Mouse (Mus musculus) spleen, adult 12 weeks (tissue): ENCODE results near the gene Zan.

Source experiments
- DNase-seq: peaks from one replicate; pipeline ENCODE4 v3.0.0; 2022; ENCODE audit warnings: low spot score

Zan gene

GRCm38 (mm10) chr5:137414253-137414652 lies 62.6 kb downstream of the Zan start:
- DNase-seq, result no peak

GRCm38 (mm10) chr5:137411235-137411634 lies 65.6 kb downstream of the Zan start:
- DNase-seq, result no peak

- DNase-seq, result no peak
Observed at GRCm38 (mm10) chr5:137410549-137410948, 66.3 kb downstream of the Zan start.

GRCm38 (mm10) chr5:137410066-137410465 lies 66.8 kb downstream of the Zan start:
- DNase-seq, result no peak

GRCm38 (mm10) chr5:137409451-137409850 lies 67.4 kb downstream of the Zan start:
- no peak for DNase-seq

- no peak for DNase-seq
Observed at GRCm38 (mm10) chr5:137404081-137404480, 72.8 kb downstream of the Zan start.

- DNase-seq, result no peak
Observed at GRCm38 (mm10) chr5:137394456-137394855, 82.4 kb downstream of the Zan start.

- no peak for DNase-seq
Observed at GRCm38 (mm10) chr5:137391641-137392040, 85.2 kb downstream of the Zan start.

GRCm38 (mm10) chr5:137386712-137387111 lies 90.2 kb downstream of the Zan start:
- no peak for DNase-seq

GRCm38 (mm10) chr5:137383441-137383840 lies 93.4 kb downstream of the Zan start:
- no peak for DNase-seq

- peak; percentile 24 for DNase-seq
Observed at GRCm38 (mm10) chr5:137381152-137381551, 95.7 kb downstream of the Zan start.

- no peak for DNase-seq
Observed at GRCm38 (mm10) chr5:137377603-137378002, 99.3 kb downstream of the Zan start.

- DNase-seq, result no peak
Observed at GRCm38 (mm10) chr5:137377176-137377575, 99.7 kb downstream of the Zan start.

- DNase-seq, result no peak
Observed at GRCm38 (mm10) chr5:137376722-137377121, 100.1 kb downstream of the Zan start.

GRCm38 (mm10) chr5:137376198-137376597 lies 100.7 kb downstream of the Zan start:
- DNase-seq, result no peak

- no peak for DNase-seq
Observed at GRCm38 (mm10) chr5:137375627-137376026, 101.2 kb downstream of the Zan start.

GRCm38 (mm10) chr5:137374521-137375080 lies 102.3 kb downstream of the Zan start:
- DNase-seq, result no peak

- no peak for DNase-seq
Observed at GRCm38 (mm10) chr5:137373371-137373950, 103.4 kb downstream of the Zan start.

GRCm38 (mm10) chr5:137369665-137370064 lies 107.2 kb downstream of the Zan start:
- DNase-seq, result no peak

GRCm38 (mm10) chr5:137358382-137358781 lies 118.5 kb downstream of the Zan start:
- DNase-seq, result no peak

GRCm38 (mm10) chr5:137354091-137354490 lies 122.8 kb downstream of the Zan start:
- no peak for DNase-seq

- DNase-seq, result no peak
Observed at GRCm38 (mm10) chr5:137352011-137352975, 124.6 kb downstream of the Zan start.

- DNase-seq, result no peak
Observed at GRCm38 (mm10) chr5:137351394-137351793, 125.5 kb downstream of the Zan start.
